Mouse (Mus musculus): ENCODE measurements at regions not wholly inside any gene's neighbourhood (a gene's known extent, or its start where the extent isn't known, plus 50 kb on each side); places are given as distances from the start of the nearest gene placed in this dataset.
A peak's percentile ranks its signal among the peaks of the same experiment; 100 is the strongest.

- DNase-seq: no peak
Observed at GRCm38 (mm10) chr15:52961491-52961890, 923.2 kb upstream of the Gm7489 start.

GRCm38 (mm10) chr15:52963918-52964317 lies 920.8 kb upstream of the Gm7489 start:
- DNase-seq: no peak

GRCm38 (mm10) chr15:52964403-52964802 lies 920.3 kb upstream of the Gm7489 start:
- DNase-seq: no peak

GRCm38 (mm10) chr15:52967801-52968235 lies 916.9 kb upstream of the Gm7489 start:
- peak; percentile 7 for DNase-seq

- DNase-seq: no peak
Observed at GRCm38 (mm10) chr15:52982821-52983220, 901.9 kb upstream of the Gm7489 start.

- DNase-seq: no peak
Observed at GRCm38 (mm10) chr15:52990580-52990979, 894.1 kb upstream of the Gm7489 start.

- DNase-seq: no peak
Observed at GRCm38 (mm10) chr15:52994351-52994750, 890.4 kb upstream of the Gm7489 start.

- DNase-seq: no peak
Observed at GRCm38 (mm10) chr15:52999200-52999599, 885.5 kb upstream of the Gm7489 start.

GRCm38 (mm10) chr15:52999776-53000175 lies 884.9 kb upstream of the Gm7489 start:
- no peak for DNase-seq

GRCm38 (mm10) chr15:53001429-53001828 lies 883.3 kb upstream of the Gm7489 start:
- no peak for DNase-seq

GRCm38 (mm10) chr15:53001964-53002363 lies 882.7 kb upstream of the Gm7489 start:
- DNase-seq: no peak

GRCm38 (mm10) chr15:53004078-53004477 lies 880.6 kb upstream of the Gm7489 start:
- DNase-seq: no peak

- no peak for DNase-seq
Observed at GRCm38 (mm10) chr15:53006844-53007243, 877.9 kb upstream of the Gm7489 start.

- DNase-seq: no peak
Observed at GRCm38 (mm10) chr15:53009337-53009736, 875.4 kb upstream of the Gm7489 start.

Data from kidney, adult 9 months (tissue).